Mouse (Mus musculus) lung, embryonic 15.5 days (tissue): ENCODE results near the gene Sorl1. TPM values are rescaled to one million over a fixed set of nuclear protein-coding genes. Genes with fewer than 3 reads are reported as not detected.

ENCODE experiments used
- ATAC-seq: fragments of 200-750 bp; cut with Nextera tagmentation; 2 replicates; pipeline ENCODE4 v1.8.0; 2017; ENCODE audit warnings: moderate number of reproducible peaks, borderline replicate concordance; ENCODE audit not compliant: low FRiP score, low TSS enrichment; ENCODE audit errors: extremely low read depth
- H3K27ac ChIP-seq: fragments of 300-500 bp; sonication (generic); 2 replicates; pipeline ENCODE4 v1.5.1; 2015; ENCODE audit warnings: moderate library complexity, mild to moderate bottlenecking, inconsistent platforms
- H3K27me3 ChIP-seq: fragments of 300-500 bp; sonication (generic); 2 replicates; pipeline ENCODE4 v1.6.1; 2015; ENCODE audit warnings: inconsistent platforms
- H3K36me3 ChIP-seq: fragments of 300-500 bp; sonication (generic); 2 replicates; pipeline ENCODE4 v1.6.1; 2015; ENCODE audit warnings: inconsistent platforms
- H3K4me1 ChIP-seq: fragments of 300-500 bp; sonication (generic); 2 replicates; pipeline ENCODE4 v1.6.1; 2015; ENCODE audit warnings: inconsistent platforms
- H3K4me2 ChIP-seq: fragments of 300-500 bp; sonication (generic); 2 replicates; pipeline ENCODE4 v1.6.1; 2015; ENCODE audit warnings: inconsistent platforms, mild to moderate bottlenecking, moderate library complexity
- H3K4me3 ChIP-seq: fragments of 300-500 bp; sonication (generic); 2 replicates; pipeline ENCODE4 v1.5.1; 2015; ENCODE audit warnings: mild to moderate bottlenecking, inconsistent platforms
- H3K9ac ChIP-seq: fragments of 300-500 bp; sonication (generic); 2 replicates; pipeline ENCODE4 v1.6.1; 2015; ENCODE audit warnings: inconsistent platforms
- H3K9me3 ChIP-seq: fragments of 300-500 bp; sonication (generic); 2 replicates; pipeline ENCODE4 v1.6.1; 2016; ENCODE audit warnings: inconsistent platforms
- WGBS: fragments of 180-500 bp; shearing (Covaris S2); methylation state at CpG from one replicate; pipeline ENCODE4 v1.1.7; 2015; 5-methylcytosine and 5-hydroxymethylcytosine counted together
- polyA plus RNA-seq: library from polyadenylated mRNA; unstranded; fragments of >200 nt; fragmentation: Nextera tagmentation; extraction: Ambion mirVana; gene quantifications from 2 replicates; pipeline ENCODE4 v1.2.1, GENCODE M21; 2015

Gene Sorl1
- polyA plus RNA-seq, 1 experiment from 2014 or later = 14.9 TPM

- 81% methylated on average over 8 of the region's 8 CpGs for WGBS
- no peak for ATAC-seq
Observed at GRCm38 (mm10) chr9:42043934-42044333, 80.2 kb downstream of the Sorl1 start.

GRCm38 (mm10) chr9:42039000-42039992 lies 84.8 kb downstream of the Sorl1 start:
- no peak overlapping the region for H3K4me2 ChIP-seq
- 64% methylated on average over 18 of the region's 18 CpGs for WGBS
- no peak for ATAC-seq
- H3K27me3 ChIP-seq = no peaks in the 10 kb centered on the region
- H3K9me3 ChIP-seq = no peaks in the 10 kb centered on the region
- no peak overlapping the region for H3K9ac ChIP-seq
- 0 out of 2 replicates have a peak, but pooled peaks cover 9% of the 10 kb centered on the region for H3K4me1 ChIP-seq
- H3K4me3 ChIP-seq = no peak overlapping the region
- no peak overlapping the region for H3K27ac ChIP-seq
- H3K36me3 ChIP-seq = no peaks in the 10 kb centered on the region; the same call in 1 of the 2 replicates

More at GRCm38 (mm10) chr9:42043934-42044333, 80.2 kb downstream of the Sorl1 start:
- no peak overlapping the region for H3K27ac ChIP-seq
- no peaks in the 10 kb centered on the region for H3K27me3 ChIP-seq
- H3K36me3 ChIP-seq = no peaks in the 10 kb centered on the region; the same call in 1 of the 2 replicates
- H3K4me1 ChIP-seq = 0 out of 2 replicates have a peak, but pooled peaks cover 5% of the 10 kb centered on the region
- H3K9ac ChIP-seq = no peak overlapping the region
- H3K9me3 ChIP-seq = no peaks in the 10 kb centered on the region
- no peak overlapping the region for H3K4me3 ChIP-seq
- no peak overlapping the region for H3K4me2 ChIP-seq

GRCm38 (mm10) chr9:42036885-42037284 lies 87.2 kb downstream of the Sorl1 start:
- H3K9ac ChIP-seq = no peak overlapping the region
- H3K4me3 ChIP-seq = no peak overlapping the region
- 0 out of 2 replicates have a peak, but pooled peaks cover 9% of the 10 kb centered on the region for H3K4me1 ChIP-seq
- no peaks in the 10 kb centered on the region for H3K27me3 ChIP-seq
- no peaks in the 10 kb centered on the region for H3K36me3 ChIP-seq
- ATAC-seq = no peak
- no peaks in the 10 kb centered on the region for H3K9me3 ChIP-seq
- 86% methylated on average over 11 of the region's 11 CpGs for WGBS
- no peak overlapping the region for H3K4me2 ChIP-seq
- H3K27ac ChIP-seq = no peak overlapping the region

GRCm38 (mm10) chr9:42035995-42036394 lies 88.1 kb downstream of the Sorl1 start:
- ATAC-seq = no peak
- H3K9ac ChIP-seq = no peak overlapping the region
- 0 out of 2 replicates have a peak, but pooled peaks cover 9% of the 10 kb centered on the region for H3K4me1 ChIP-seq
- H3K4me2 ChIP-seq = no peak overlapping the region
- H3K4me3 ChIP-seq = no peak overlapping the region
- no peak overlapping the region for H3K27ac ChIP-seq
- H3K36me3 ChIP-seq = no peaks in the 10 kb centered on the region
- no peaks in the 10 kb centered on the region for H3K27me3 ChIP-seq
- 22% methylated on average over 5 of the region's 5 CpGs for WGBS
- no peaks in the 10 kb centered on the region for H3K9me3 ChIP-seq

- WGBS = 56% methylated on average over 12 of the region's 12 CpGs
- H3K4me1 ChIP-seq = 0 out of 2 replicates have a peak, but pooled peaks cover 11% of the 10 kb centered on the region
- no peak for ATAC-seq
Observed at GRCm38 (mm10) chr9:42035213-42035765, 88.8 kb downstream of the Sorl1 start.

GRCm38 (mm10) chr9:42034116-42034520 lies 90.0 kb downstream of the Sorl1 start:
- WGBS = 54% methylated on average over 9 of the region's 9 CpGs
- no peak for ATAC-seq
- H3K36me3 ChIP-seq = no peaks in the 10 kb centered on the region
- no peaks in the 10 kb centered on the region for H3K9me3 ChIP-seq
- no peaks in the 10 kb centered on the region for H3K27me3 ChIP-seq
- H3K4me2 ChIP-seq = no peak overlapping the region
- no peak overlapping the region for H3K27ac ChIP-seq
- H3K4me1 ChIP-seq = 0 out of 2 replicates have a peak, but pooled peaks cover 12% of the 10 kb centered on the region
- no peak overlapping the region for H3K9ac ChIP-seq
- no peak overlapping the region for H3K4me3 ChIP-seq

More at GRCm38 (mm10) chr9:42035213-42035765, 88.8 kb downstream of the Sorl1 start:
- Histone ChIP-seq H3K4me2 (no peak overlapping the region), H3K9me3 (no peaks in the 10 kb centered on the region), H3K27ac (no peak overlapping the region), H3K36me3 (no peaks in the 10 kb centered on the region), H3K27me3 (no peaks in the 10 kb centered on the region), H3K9ac (no peak overlapping the region), H3K4me3 (no peak overlapping the region)

GRCm38 (mm10) chr9:42033291-42034115 lies 90.6 kb downstream of the Sorl1 start:
- WGBS = 61% methylated on average over 19 of the region's 19 CpGs
- Histone ChIP-seq H3K4me2 (no peak overlapping the region), H3K27me3 (no peaks in the 10 kb centered on the region), H3K4me1 (peaks cover 16% of the 10 kb centered on the region; the same call in 1 of the 2 replicates), H3K36me3 (no peaks in the 10 kb centered on the region), H3K9me3 (no peaks in the 10 kb centered on the region), H3K9ac (no peak overlapping the region), H3K4me3 (no peak overlapping the region), H3K27ac (no peak overlapping the region)
- no peak for ATAC-seq

GRCm38 (mm10) chr9:42032419-42032818 lies 91.7 kb downstream of the Sorl1 start:
- ATAC-seq = no peak
- no peaks in the 10 kb centered on the region for H3K9me3 ChIP-seq
- H3K4me1 ChIP-seq = peaks cover 17% of the 10 kb centered on the region; the same call in 1 of the 2 replicates
- 55% methylated on average over 9 of the region's 9 CpGs for WGBS
- H3K27me3 ChIP-seq = no peaks in the 10 kb centered on the region
- H3K27ac ChIP-seq = no peak overlapping the region
- H3K4me3 ChIP-seq = no peak overlapping the region
- no peak overlapping the region for H3K4me2 ChIP-seq
- H3K36me3 ChIP-seq = no peaks in the 10 kb centered on the region
- no peak overlapping the region for H3K9ac ChIP-seq

- Histone ChIP-seq H3K36me3 (no peaks in the 10 kb centered on the region), H3K9ac (no peak overlapping the region), H3K9me3 (no peaks in the 10 kb centered on the region), H3K4me1 (peaks cover 24% of the 10 kb centered on the region), H3K27ac (no peak overlapping the region), H3K27me3 (no peaks in the 10 kb centered on the region), H3K4me2 (no peak overlapping the region), H3K4me3 (no peak overlapping the region)
- 58% methylated on average over 4 of the region's 4 CpGs for WGBS
- no peak; the same call in 1 of the 2 replicates for ATAC-seq
Observed at GRCm38 (mm10) chr9:42028807-42029206, 95.3 kb downstream of the Sorl1 start.

GRCm38 (mm10) chr9:42024257-42024656 lies 99.8 kb downstream of the Sorl1 start:
- no peaks in the 10 kb centered on the region for H3K27me3 ChIP-seq
- no peak overlapping the region for H3K9ac ChIP-seq
- peaks cover 23% of the 10 kb centered on the region for H3K4me1 ChIP-seq
- no peaks in the 10 kb centered on the region for H3K9me3 ChIP-seq
- no peaks in the 10 kb centered on the region for H3K36me3 ChIP-seq
- H3K4me3 ChIP-seq = no peak overlapping the region
- H3K4me2 ChIP-seq = no peak overlapping the region
- H3K27ac ChIP-seq = peak overlapping the region; percentile 76
- 62% methylated on average over 9 of the region's 9 CpGs for WGBS
- ATAC-seq = no peak

GRCm38 (mm10) chr9:42023383-42023782 lies 100.7 kb downstream of the Sorl1 start:
- Histone ChIP-seq H3K9me3 (no peaks in the 10 kb centered on the region), H3K27ac (peak overlapping the region; percentile 76), H3K9ac (no peak overlapping the region), H3K4me2 (no peak overlapping the region), H3K4me3 (no peak overlapping the region), H3K36me3 (no peaks in the 10 kb centered on the region), H3K4me1 (peaks cover 19% of the 10 kb centered on the region), H3K27me3 (no peaks in the 10 kb centered on the region)
- ATAC-seq = no peak
- 41% methylated on average over 3 of the region's 3 CpGs for WGBS
